Mouse (Mus musculus) liver, adult 2 months (tissue): ENCODE results near the gene Hsfy2.

Experiments used
- CTCF ChIP-seq: fragments of 200-500 bp; IDR thresholded peaks from 2 replicates; pipeline ENCODE4 v1.5.1; 2011; ENCODE audit warnings: low read depth, low read length, control low read depth
- POLR2A ChIP-seq: fragments of 200-500 bp; IDR thresholded peaks from 2 replicates; pipeline ENCODE4 v1.6.1; 2011; ENCODE audit warnings: low read length, control low read depth; ENCODE audit not compliant: insufficient read depth; ENCODE audit errors: extremely low read depth

GRCm38 (mm10) chr1:56637335-56637734 is at the start of gene Hsfy2:
- TF ChIP-seq POLR2A: no peak
- TF ChIP-seq CTCF: no peak
